12 mouse cellular contexts compared by ENCODE assay signal in genomic region chr7:140967862-140968591, GRCm38 (mm10). TPM values are rescaled to one million over a fixed set of nuclear protein-coding genes. Genes with fewer than 3 reads are reported as not detected.
DNase-seq lines count a peak whose midpoint lies in the region; ATAC-seq and TF ChIP-seq lines count a peak whose summit lies in the region.
"Had no signal": no experiment of that assay in that cellular context is flagged by ENCODE, and none has a peak within 500 bp of the region (broad histone marks: within the 10 kb centered on the region; RNA-seq: fewer than 3 reads in every experiment).

No protein-coding gene starts in this region.

- no peak for DNase-seq in forebrain, embryonic 10.5 days (ENCODE audit: extremely low spot score, low spot score)
- no peak for DNase-seq in forebrain, postnatal 0 days
- peak; percentile 23 for DNase-seq in midbrain, embryonic 14.5 days
- DNase-seq in midbrain, postnatal 0 days (ENCODE audit: low spot score), result no peak
- DNase-seq in limb, embryonic 10.5 days (ENCODE audit: low spot score), result peak; percentile 55
- no peak for DNase-seq in layer of hippocampus, postnatal 25 days (ENCODE audit: extremely low spot score in 1 of 2, low spot score in 1 of 2)
- no peak for DNase-seq in hindbrain, embryonic 14.5 days (ENCODE audit: low spot score)
- DNase-seq: cerebellum, adult 2 months; gastrocnemius, postnatal 36 days had no signal

- peaks cover 49% of the 10 kb centered on the region for H3K27me3 ChIP-seq in forebrain, embryonic 10.5 days (ENCODE audit: poor library complexity, severe bottlenecking)
- H3K27me3 ChIP-seq in forebrain, postnatal 0 days (ENCODE audit: insufficient read depth, low read length), result no peaks in the 10 kb centered on the region
- no peaks in the 10 kb centered on the region for H3K27me3 ChIP-seq in midbrain, embryonic 14.5 days (ENCODE audit: control insufficient read depth, insufficient read depth, low read length)
- H3K27me3 ChIP-seq in midbrain, postnatal 0 days (ENCODE audit: insufficient read depth, low read length), result no peaks in the 10 kb centered on the region
- no peaks in the 10 kb centered on the region for H3K27me3 ChIP-seq in limb, embryonic 10.5 days (ENCODE audit: low read depth, poor library complexity, severe bottlenecking)
- no peaks in the 10 kb centered on the region for H3K27me3 ChIP-seq in stomach, embryonic 15.5 days (replicated peaks)
- no peaks in the 10 kb centered on the region for H3K27me3 ChIP-seq in hindbrain, embryonic 14.5 days (ENCODE audit: control insufficient read depth, insufficient read depth, low read length)

- no peak overlapping the region for H3K9ac ChIP-seq in forebrain, postnatal 0 days
- H3K9ac ChIP-seq in midbrain, embryonic 14.5 days (replicated peaks; ENCODE audit: low read length), result no peak overlapping the region
- no peak overlapping the region for H3K9ac ChIP-seq in midbrain, postnatal 0 days (replicated peaks; ENCODE audit: low read length, poor library complexity, severe bottlenecking)
- H3K9ac ChIP-seq in stomach, embryonic 15.5 days, result no peak overlapping the region
- no peak overlapping the region for H3K9ac ChIP-seq in hindbrain, embryonic 14.5 days

- peak overlapping the region; percentile 10; the same call in 1 of the 2 replicates for H3K4me3 ChIP-seq in forebrain, embryonic 10.5 days
- no peak overlapping the region for H3K4me3 ChIP-seq in forebrain, postnatal 0 days (ENCODE audit: low read depth, low read length)
- no peak overlapping the region for H3K4me3 ChIP-seq in midbrain, embryonic 14.5 days (replicated peaks; ENCODE audit: low read depth, low read length)
- no peak overlapping the region for H3K4me3 ChIP-seq in midbrain, postnatal 0 days (ENCODE audit: low read depth, low read length)
- peak overlapping the region; percentile 36 for H3K4me3 ChIP-seq in limb, embryonic 10.5 days
- H3K4me3 ChIP-seq in stomach, embryonic 15.5 days (replicated peaks), result peak overlapping the region; percentile 28
- H3K4me3 ChIP-seq in hindbrain, embryonic 14.5 days (replicated peaks; ENCODE audit: low read length), result no peak overlapping the region

- no peak overlapping the region for H3K4me2 ChIP-seq in forebrain, postnatal 0 days (ENCODE audit: low read depth)
- no peak overlapping the region for H3K4me2 ChIP-seq in midbrain, embryonic 14.5 days (ENCODE audit: low read length)
- H3K4me2 ChIP-seq in midbrain, postnatal 0 days (ENCODE audit: low read depth, low read length, poor library complexity, severe bottlenecking), result no peak overlapping the region
- H3K4me2 ChIP-seq in stomach, embryonic 15.5 days, result peak overlapping the region; percentile 47
- H3K4me2 ChIP-seq in hindbrain, embryonic 14.5 days (replicated peaks), result no peak overlapping the region

- no peaks in the 10 kb centered on the region for H3K9me3 ChIP-seq in forebrain, embryonic 10.5 days
- H3K9me3 ChIP-seq in forebrain, postnatal 0 days (ENCODE audit: low read length), result no peaks in the 10 kb centered on the region
- no peaks in the 10 kb centered on the region for H3K9me3 ChIP-seq in midbrain, embryonic 14.5 days (ENCODE audit: control insufficient read depth, low read length)
- H3K9me3 ChIP-seq in midbrain, postnatal 0 days (ENCODE audit: low read length), result no peaks in the 10 kb centered on the region
- no peaks in the 10 kb centered on the region for H3K9me3 ChIP-seq in limb, embryonic 10.5 days (replicated peaks)
- H3K9me3 ChIP-seq in stomach, embryonic 15.5 days, result no peaks in the 10 kb centered on the region
- H3K9me3 ChIP-seq in hindbrain, embryonic 14.5 days (ENCODE audit: control insufficient read depth, low read length), result no peaks in the 10 kb centered on the region

- no peak for TF ChIP-seq CTCF in forebrain, postnatal 0 days (IDR thresholded peaks at IDR 0.05; ENCODE audit: low read depth)
- no peak for TF ChIP-seq CTCF in midbrain, postnatal 0 days (IDR thresholded peaks at IDR 0.05)

- peaks cover 47% of the 10 kb centered on the region for H3K4me1 ChIP-seq in forebrain, embryonic 10.5 days
- H3K4me1 ChIP-seq in forebrain, postnatal 0 days (ENCODE audit: insufficient read depth), result no peaks in the 10 kb centered on the region
- H3K4me1 ChIP-seq in midbrain, embryonic 14.5 days (ENCODE audit: control insufficient read depth, insufficient read depth, low read length), result no peaks in the 10 kb centered on the region
- H3K4me1 ChIP-seq in midbrain, postnatal 0 days (ENCODE audit: insufficient read depth, low read length), result no peaks in the 10 kb centered on the region
- H3K4me1 ChIP-seq in limb, embryonic 10.5 days, result peaks cover 49% of the 10 kb centered on the region
- H3K4me1 ChIP-seq in stomach, embryonic 15.5 days, result peaks cover 29% of the 10 kb centered on the region
- H3K4me1 ChIP-seq in hindbrain, embryonic 14.5 days (replicated peaks; ENCODE audit: control insufficient read depth, insufficient read depth, low read length), result no peaks in the 10 kb centered on the region

- ATAC-seq in forebrain, postnatal 0 days, result no peak
- ATAC-seq in midbrain, embryonic 14.5 days (ENCODE audit: low FRiP score, low TSS enrichment), result no peak
- no peak for ATAC-seq in midbrain, postnatal 0 days (ENCODE audit: low FRiP score)
- peak; percentile 74 for ATAC-seq in stomach, embryonic 15.5 days (ENCODE audit: insufficient read depth, low FRiP score, low read depth)
- ATAC-seq in hindbrain, embryonic 14.5 days (ENCODE audit: low FRiP score), result no peak
- ATAC-seq: midbrain, embryonic 16.5 days had no signal

- no peaks in the 10 kb centered on the region for H3K36me3 ChIP-seq in forebrain, embryonic 10.5 days (replicated peaks)
- H3K36me3 ChIP-seq in forebrain, postnatal 0 days (ENCODE audit: insufficient read depth), result no peaks in the 10 kb centered on the region
- no peaks in the 10 kb centered on the region for H3K36me3 ChIP-seq in midbrain, embryonic 14.5 days (ENCODE audit: control insufficient read depth, insufficient read depth, low read length)
- no peaks in the 10 kb centered on the region for H3K36me3 ChIP-seq in midbrain, postnatal 0 days (ENCODE audit: insufficient read depth, low read length)
- H3K36me3 ChIP-seq in limb, embryonic 10.5 days, result no peaks in the 10 kb centered on the region
- H3K36me3 ChIP-seq in stomach, embryonic 15.5 days, result no peaks in the 10 kb centered on the region
- no peaks in the 10 kb centered on the region for H3K36me3 ChIP-seq in hindbrain, embryonic 14.5 days (replicated peaks; ENCODE audit: control insufficient read depth, insufficient read depth)

- H3K27ac ChIP-seq in forebrain, embryonic 10.5 days, result no peak overlapping the region
- no peak overlapping the region for H3K27ac ChIP-seq in forebrain, postnatal 0 days (ENCODE audit: low read depth, low read length)
- H3K27ac ChIP-seq in midbrain, embryonic 14.5 days (replicated peaks; ENCODE audit: low read depth, low read length), result no peak overlapping the region
- H3K27ac ChIP-seq in midbrain, postnatal 0 days (ENCODE audit: low read depth, low read length), result no peak overlapping the region
- H3K27ac ChIP-seq in limb, embryonic 10.5 days, result peak overlapping the region; percentile 67
- H3K27ac ChIP-seq in stomach, embryonic 15.5 days, result peak overlapping the region; percentile 78
- no peak overlapping the region for H3K27ac ChIP-seq in hindbrain, embryonic 14.5 days

- 5% methylated on average over 14 of the region's 14 CpGs for WGBS in forebrain, embryonic 10.5 days
- 9% methylated on average over 14 of the region's 14 CpGs for WGBS in forebrain, postnatal 0 days
- WGBS in midbrain, embryonic 14.5 days, result 8% methylated on average over 14 of the region's 14 CpGs
- WGBS in midbrain, postnatal 0 days, result 14% methylated on average over 14 of the region's 14 CpGs
- WGBS in limb, embryonic 10.5 days, result 2% methylated on average over 14 of the region's 14 CpGs
- 7% methylated on average over 14 of the region's 14 CpGs for WGBS in stomach, embryonic 15.5 days
- WGBS in hindbrain, embryonic 14.5 days, result 10% methylated on average over 14 of the region's 14 CpGs

RNA-seq across cellular contexts. Expression of gene Ifitm1, which starts 1.0 kb away (rescaled TPM):
- 3.7 and 4.1 TPM in 2 replicates for polyA plus RNA-seq in forebrain, embryonic 10.5 days (2016; fragmentation: Nextera tagmentation; extraction: Ambion mirVana)
- 10.5 and 12.7 TPM in 2 replicates for total RNA-seq in forebrain, postnatal 0 days (2014; rRNA removed)
- polyA plus RNA-seq in forebrain, postnatal 0 days (2015; fragmentation: Nextera tagmentation; extraction: Ambion mirVana), result 14.5 and 19.4 TPM in 2 replicates
- 3.0 and 11.5 TPM in 2 replicates for polyA plus RNA-seq in midbrain, embryonic 14.5 days (2014; fragmentation: Nextera tagmentation; extraction: Ambion mirVana)
- total RNA-seq in midbrain, postnatal 0 days (2014; rRNA removed), result 9.7 and 16.3 TPM in 2 replicates
- 14.6 and 21.2 TPM in 2 replicates for polyA plus RNA-seq in midbrain, postnatal 0 days (2015; fragmentation: Nextera tagmentation; extraction: Ambion mirVana)
- polyA plus RNA-seq in limb, embryonic 10.5 days (2016; fragmentation: Nextera tagmentation; extraction: Ambion mirVana), result 27.9 and 43.1 TPM in 2 replicates
- polyA plus RNA-seq in stomach, embryonic 15.5 days (2015; fragmentation: Nextera tagmentation; extraction: Ambion mirVana), result 179 and 209 TPM in 2 replicates
- 1 to 10 TPM; 1.3 to 1.5 TPM for total RNA-seq in layer of hippocampus, postnatal 25 days (2021)
- 16.8 and 21.9 TPM in 2 replicates for polyA plus RNA-seq in hindbrain, embryonic 14.5 days (2014; fragmentation: Nextera tagmentation; extraction: Ambion mirVana)

RNA-seq across cellular contexts. Expression of gene Ifitm2, which starts 12.2 kb away (rescaled TPM):
- polyA plus RNA-seq in forebrain, embryonic 10.5 days (2016; fragmentation: Nextera tagmentation; extraction: Ambion mirVana), result 365 and 397 TPM in 2 replicates
- 45.2 and 55.6 TPM in 2 replicates for total RNA-seq in forebrain, postnatal 0 days (2014; rRNA removed)
- polyA plus RNA-seq in forebrain, postnatal 0 days (2015; fragmentation: Nextera tagmentation; extraction: Ambion mirVana), result 240 and 270 TPM in 2 replicates
- polyA plus RNA-seq in midbrain, embryonic 14.5 days (2014; fragmentation: Nextera tagmentation; extraction: Ambion mirVana), result 131 and 176 TPM in 2 replicates
- 66.6 and 79.1 TPM in 2 replicates for total RNA-seq in midbrain, postnatal 0 days (2014; rRNA removed)
- 200 and 218 TPM in 2 replicates for polyA plus RNA-seq in midbrain, postnatal 0 days (2015; fragmentation: Nextera tagmentation; extraction: Ambion mirVana)
- polyA plus RNA-seq in limb, embryonic 10.5 days (2016; fragmentation: Nextera tagmentation; extraction: Ambion mirVana), result 904 and 922 TPM in 2 replicates
- 1,181 and 1,379 TPM in 2 replicates for polyA plus RNA-seq in stomach, embryonic 15.5 days (2015; fragmentation: Nextera tagmentation; extraction: Ambion mirVana)
- 10 to 100 TPM in 1 of 2 experiments, 1 to 10 TPM in 1; 9.7 to 13.4 TPM for total RNA-seq in layer of hippocampus, postnatal 25 days (2021)
- 201 and 234 TPM in 2 replicates for polyA plus RNA-seq in hindbrain, embryonic 14.5 days (2014; fragmentation: Nextera tagmentation; extraction: Ambion mirVana)

RNA-seq across cellular contexts. Expression of gene Gm45717, which starts 12.3 kb away (rescaled TPM):
- 0.33 TPM in 1 of 2 replicates, not detected in the other for polyA plus RNA-seq in forebrain, embryonic 10.5 days (2016; fragmentation: Nextera tagmentation; extraction: Ambion mirVana)
- not detected in 2 replicates for total RNA-seq in forebrain, postnatal 0 days (2014; rRNA removed)
- not detected in 2 replicates for polyA plus RNA-seq in forebrain, postnatal 0 days (2015; fragmentation: Nextera tagmentation; extraction: Ambion mirVana)
- not detected in 2 replicates for polyA plus RNA-seq in midbrain, embryonic 14.5 days (2014; fragmentation: Nextera tagmentation; extraction: Ambion mirVana)
- not detected in 2 replicates for total RNA-seq in midbrain, postnatal 0 days (2014; rRNA removed)
- polyA plus RNA-seq in midbrain, postnatal 0 days (2015; fragmentation: Nextera tagmentation; extraction: Ambion mirVana), result 0.81 TPM in 1 of 2 replicates, not detected in the other
- not detected in 2 replicates for polyA plus RNA-seq in limb, embryonic 10.5 days (2016; fragmentation: Nextera tagmentation; extraction: Ambion mirVana)
- 0.40 and 0.71 TPM in 2 replicates for polyA plus RNA-seq in stomach, embryonic 15.5 days (2015; fragmentation: Nextera tagmentation; extraction: Ambion mirVana)
- total RNA-seq in layer of hippocampus, postnatal 25 days (2021), result not detected
- not detected in 2 replicates for polyA plus RNA-seq in hindbrain, embryonic 14.5 days (2014; fragmentation: Nextera tagmentation; extraction: Ambion mirVana)
- total RNA-seq: gastrocnemius, postnatal 36 days had no signal
- polyA plus RNA-seq: cerebellum, adult 2 months; large intestine, adult 2 months; midbrain, embryonic 16.5 days had no signal

RNA-seq across cellular contexts. Expression of gene Ifitm5, which starts 17.9 kb away (rescaled TPM):
- 2.0 TPM in 2 replicates for polyA plus RNA-seq in forebrain, embryonic 10.5 days (2016; fragmentation: Nextera tagmentation; extraction: Ambion mirVana)
- 0.86 TPM in 1 of 2 replicates, not detected in the other for total RNA-seq in forebrain, postnatal 0 days (2014; rRNA removed)
- polyA plus RNA-seq in forebrain, postnatal 0 days (2015; fragmentation: Nextera tagmentation; extraction: Ambion mirVana), result 0.28 and 0.45 TPM in 2 replicates
- polyA plus RNA-seq in midbrain, embryonic 14.5 days (2014; fragmentation: Nextera tagmentation; extraction: Ambion mirVana), result 0.29 TPM in 1 of 2 replicates, not detected in the other
- total RNA-seq in midbrain, postnatal 0 days (2014; rRNA removed), result 0.99 TPM in 1 of 2 replicates, not detected in the other
- 0.63 TPM in 1 of 2 replicates, not detected in the other for polyA plus RNA-seq in midbrain, postnatal 0 days (2015; fragmentation: Nextera tagmentation; extraction: Ambion mirVana)
- 4.2 and 5.9 TPM in 2 replicates for polyA plus RNA-seq in limb, embryonic 10.5 days (2016; fragmentation: Nextera tagmentation; extraction: Ambion mirVana)
- polyA plus RNA-seq in stomach, embryonic 15.5 days (2015; fragmentation: Nextera tagmentation; extraction: Ambion mirVana), result 3.2 and 3.6 TPM in 2 replicates
- total RNA-seq in layer of hippocampus, postnatal 25 days (2021), result not detected
- 0.55 TPM in 1 of 2 replicates, not detected in the other for polyA plus RNA-seq in hindbrain, embryonic 14.5 days (2014; fragmentation: Nextera tagmentation; extraction: Ambion mirVana)
- polyA plus RNA-seq: cerebellum, adult 2 months had no signal

RNA-seq across cellular contexts. Expression of gene Pgghg, which starts 26.8 kb away (rescaled TPM):
- 14.2 and 14.5 TPM in 2 replicates for polyA plus RNA-seq in forebrain, embryonic 10.5 days (2016; fragmentation: Nextera tagmentation; extraction: Ambion mirVana)
- 7.2 and 8.5 TPM in 2 replicates for total RNA-seq in forebrain, postnatal 0 days (2014; rRNA removed)
- polyA plus RNA-seq in forebrain, postnatal 0 days (2015; fragmentation: Nextera tagmentation; extraction: Ambion mirVana), result 4.7 and 5.3 TPM in 2 replicates
- 5.0 and 7.4 TPM in 2 replicates for polyA plus RNA-seq in midbrain, embryonic 14.5 days (2014; fragmentation: Nextera tagmentation; extraction: Ambion mirVana)
- total RNA-seq in midbrain, postnatal 0 days (2014; rRNA removed), result 7.8 and 10.5 TPM in 2 replicates
- polyA plus RNA-seq in midbrain, postnatal 0 days (2015; fragmentation: Nextera tagmentation; extraction: Ambion mirVana), result 4.3 and 4.4 TPM in 2 replicates
- polyA plus RNA-seq in limb, embryonic 10.5 days (2016; fragmentation: Nextera tagmentation; extraction: Ambion mirVana), result 11.4 and 15.4 TPM in 2 replicates
- polyA plus RNA-seq in stomach, embryonic 15.5 days (2015; fragmentation: Nextera tagmentation; extraction: Ambion mirVana), result 21.2 and 23.5 TPM in 2 replicates
- total RNA-seq in layer of hippocampus, postnatal 25 days (2021), result 1 to 10 TPM; 4.0 to 7.1 TPM
- polyA plus RNA-seq in hindbrain, embryonic 14.5 days (2014; fragmentation: Nextera tagmentation; extraction: Ambion mirVana), result 8.2 and 9.2 TPM in 2 replicates

Comparison
In these comparisons a context has a peak if more than half of its experiments do, and no peak if none do; other contexts are left out.
1. DNase-seq: peak in midbrain, embryonic 14.5 days (single experiment) and limb, embryonic 10.5 days (single experiment); none in forebrain, embryonic 10.5 days (single experiment), forebrain, postnatal 0 days (single experiment), midbrain, postnatal 0 days (single experiment), layer of hippocampus, postnatal 25 days (0 of 2) and hindbrain, embryonic 14.5 days (single experiment).
2. H3K4me3 ChIP-seq: peak in forebrain, embryonic 10.5 days (single experiment), limb, embryonic 10.5 days (single experiment) and stomach, embryonic 15.5 days (single experiment); none in forebrain, postnatal 0 days (single experiment), midbrain, embryonic 14.5 days (single experiment), midbrain, postnatal 0 days (single experiment) and hindbrain, embryonic 14.5 days (single experiment).
3. H3K27ac ChIP-seq: peak in limb, embryonic 10.5 days (single experiment) and stomach, embryonic 15.5 days (single experiment); none in forebrain, embryonic 10.5 days (single experiment), forebrain, postnatal 0 days (single experiment), midbrain, embryonic 14.5 days (single experiment), midbrain, postnatal 0 days (single experiment) and hindbrain, embryonic 14.5 days (single experiment).